Mouse (Mus musculus) neural tube, embryonic 13.5 days (tissue): ENCODE data around the gene Slc35a2. TPM values are rescaled to one million over a fixed set of nuclear protein-coding genes. Genes with fewer than 3 reads are reported as not detected.
"Not testable (repeated sequence)": the region's sequence is repeated elsewhere in the genome, so short reads cannot be mapped to it uniquely, and the experiment has no call there.

Experiments
- ATAC-seq: fragments of 200-750 bp; cut with Nextera tagmentation; 2 replicates; pipeline ENCODE4 v1.8.0; 2017; ENCODE audit warnings: low read depth, mild to moderate bottlenecking, moderate TSS enrichment, moderate library complexity
- H3K27ac ChIP-seq: fragments of 300-500 bp; sonication (generic); replicated peaks from 2 replicates; pipeline ENCODE4 v1.5.1; 2015; ENCODE audit warnings: moderate library complexity, mild to moderate bottlenecking, inconsistent platforms
- H3K27me3 ChIP-seq: fragments of 300-500 bp; sonication (generic); 2 replicates; pipeline ENCODE4 v1.6.1; 2015; ENCODE audit warnings: mild to moderate bottlenecking, inconsistent platforms
- H3K36me3 ChIP-seq: fragments of 300-500 bp; sonication (generic); 2 replicates; pipeline ENCODE4 v1.6.1; 2015; ENCODE audit warnings: mild to moderate bottlenecking, inconsistent platforms
- H3K4me1 ChIP-seq: fragments of 300-500 bp; sonication (generic); replicated peaks from 2 replicates; pipeline ENCODE4 v1.6.1; 2015; ENCODE audit warnings: inconsistent platforms
- H3K4me2 ChIP-seq: fragments of 300-500 bp; sonication (generic); 2 replicates; pipeline ENCODE4 v1.6.1; 2015; ENCODE audit warnings: inconsistent platforms, mild to moderate bottlenecking, moderate library complexity
- H3K4me3 ChIP-seq: fragments of 300-500 bp; sonication (generic); 2 replicates; pipeline ENCODE4 v1.5.1; 2015; ENCODE audit warnings: mild to moderate bottlenecking, inconsistent platforms
- H3K9ac ChIP-seq: fragments of 300-500 bp; sonication (generic); 2 replicates; pipeline ENCODE4 v1.6.1; 2015; ENCODE audit warnings: moderate library complexity, mild to moderate bottlenecking, inconsistent platforms
- H3K9me3 ChIP-seq: fragments of 300-500 bp; sonication (generic); 2 replicates; pipeline ENCODE4 v1.6.1; 2016; ENCODE audit warnings: inconsistent platforms
- WGBS: fragments of 180-500 bp; shearing (Covaris S2); methylation state at CpG from one replicate; pipeline ENCODE4 v1.1.7; 2015; 5-methylcytosine and 5-hydroxymethylcytosine counted together
- polyA plus RNA-seq: library from polyadenylated mRNA; unstranded; fragments of >200 nt; fragmentation: Nextera tagmentation; extraction: Ambion mirVana; gene quantifications from 2 replicates; pipeline ENCODE4 v1.2.1, GENCODE M21; 2015

Gene Slc35a2
- polyA plus RNA-seq, 1 experiment from 2014 or later: 42.3 TPM

GRCm38 (mm10) chrX:7865786-7866185 is 18.0 kb upstream of the Slc35a2 start:
- H3K4me1 ChIP-seq: no peaks in the 10 kb centered on the region
- H3K27me3 ChIP-seq: no peaks in the 10 kb centered on the region
- H3K27ac ChIP-seq: no peak overlapping the region
- ATAC-seq: no peak
- no peak overlapping the region for H3K9ac ChIP-seq
- H3K4me2 ChIP-seq: no peak overlapping the region
- no peak overlapping the region for H3K4me3 ChIP-seq
- WGBS: 76% methylated on average over 2 of the region's 2 CpGs
- H3K9me3 ChIP-seq: no peaks in the 10 kb centered on the region
- H3K36me3 ChIP-seq: peaks cover 13% of the 10 kb centered on the region; the same call in 1 of the 2 replicates

DNA sequence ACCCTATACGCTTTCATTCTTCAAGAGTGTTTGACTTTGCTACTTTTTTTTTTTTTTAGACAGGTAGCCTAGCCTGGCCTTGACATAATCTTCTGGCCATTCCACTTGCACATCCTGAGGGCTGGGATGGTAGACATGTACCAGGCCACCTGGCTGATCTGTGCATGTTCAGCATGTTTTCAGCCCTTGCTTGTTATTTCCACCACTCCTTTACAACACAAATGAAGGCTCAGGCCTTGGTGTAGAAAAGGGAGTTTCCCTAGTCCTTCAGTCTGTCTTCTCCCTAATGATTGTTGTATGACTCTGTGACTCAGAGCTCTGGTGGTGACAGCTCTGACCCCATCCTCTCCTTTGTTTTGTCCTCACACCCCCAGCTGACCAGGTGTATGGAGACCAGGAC is 16.7 kb upstream of the Slc35a2 start:
- WGBS: 100% methylated on average over 1 of the region's 1 CpGs
- ATAC-seq: no peak
- no peak overlapping the region for H3K27ac ChIP-seq
- H3K4me1 ChIP-seq: no peaks in the 10 kb centered on the region
- no peaks in the 10 kb centered on the region for H3K9me3 ChIP-seq
- H3K4me2 ChIP-seq: no peak overlapping the region
- H3K36me3 ChIP-seq: peaks cover 18% of the 10 kb centered on the region
- no peak overlapping the region for H3K4me3 ChIP-seq
- H3K9ac ChIP-seq: no peak overlapping the region
- H3K27me3 ChIP-seq: no peaks in the 10 kb centered on the region

DNA sequence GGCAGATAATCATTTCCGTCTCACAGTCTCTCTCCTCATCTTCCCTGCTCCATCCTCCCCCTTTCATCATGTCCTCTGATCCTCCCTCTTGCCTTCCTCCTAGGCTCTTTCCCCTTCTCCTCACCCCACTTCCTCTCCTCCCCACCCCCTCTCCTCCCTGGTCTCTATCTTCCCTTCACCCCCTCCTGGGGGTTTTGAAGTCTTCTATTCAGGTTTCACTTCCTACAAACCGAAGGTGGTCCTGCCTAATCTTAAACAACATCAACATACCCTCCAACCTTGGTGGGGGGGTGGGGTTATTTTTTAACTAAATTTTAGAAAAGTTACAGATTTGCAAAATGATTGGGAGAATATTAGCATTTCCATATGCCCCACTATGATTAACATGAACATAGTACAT is 15.3 kb upstream of the Slc35a2 start:
- Histone ChIP-seq H3K9me3 (no peaks in the 10 kb centered on the region), H3K27me3 (no peaks in the 10 kb centered on the region), H3K9ac (no peak overlapping the region), H3K4me3 (no peak overlapping the region), H3K36me3 (peaks cover 29% of the 10 kb centered on the region), H3K4me1 (no peaks in the 10 kb centered on the region), H3K4me2 (no peak overlapping the region), H3K27ac (no peak overlapping the region)
- ATAC-seq: no peak
- 58% methylated on average over 2 of the region's 2 CpGs for WGBS

DNA sequence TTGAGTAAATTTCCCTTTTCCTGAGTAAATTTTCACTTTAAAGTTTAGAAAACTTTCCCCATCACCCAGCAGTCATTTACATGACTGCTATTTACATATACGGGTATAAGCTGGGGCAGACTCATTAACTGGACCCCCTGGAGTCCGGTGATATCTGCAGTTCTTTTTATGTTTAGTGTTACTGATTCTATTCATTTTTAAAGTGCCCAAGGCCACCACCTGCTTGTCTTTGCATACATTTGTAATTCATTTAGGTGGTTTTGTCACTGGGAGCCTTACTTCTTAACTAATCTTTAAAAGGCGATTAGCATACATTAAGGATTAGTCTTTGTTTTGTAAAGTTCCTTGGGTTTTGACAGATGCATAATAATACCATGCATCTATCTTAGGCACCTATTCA is 14.0 kb upstream of the Slc35a2 start:
- Histone ChIP-seq H3K36me3 (peaks cover 39% of the 10 kb centered on the region), H3K9ac (no peak overlapping the region), H3K27ac (no peak overlapping the region), H3K9me3 (no peaks in the 10 kb centered on the region), H3K4me3 (no peak overlapping the region), H3K27me3 (no peaks in the 10 kb centered on the region), H3K4me1 (no peaks in the 10 kb centered on the region), H3K4me2 (no peak overlapping the region)
- ATAC-seq: no peak
- WGBS: 30% methylated on average over 3 of the region's 3 CpGs

DNA sequence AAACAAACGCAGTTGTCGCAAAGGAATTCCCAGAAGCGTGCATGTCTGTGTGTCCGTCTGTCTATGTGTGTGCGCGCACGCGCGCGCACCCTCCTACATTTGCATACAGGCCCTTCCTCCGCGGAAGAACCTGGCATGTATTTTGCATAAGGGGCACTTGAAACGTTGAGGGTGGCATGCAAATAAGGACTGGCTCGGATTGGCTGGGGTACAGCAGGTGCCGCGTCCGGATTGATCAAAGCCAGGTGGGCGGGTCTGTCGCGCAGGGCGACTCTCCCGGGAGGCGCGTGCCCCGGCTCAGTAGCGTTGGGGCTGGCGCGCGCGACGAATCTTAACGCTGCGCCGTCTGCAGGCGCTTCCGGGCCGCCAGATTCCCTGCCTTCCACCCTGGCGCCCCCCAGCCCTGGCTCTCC is 5.8 kb upstream of the Slc35a2 start, which contains the start of gene Pim2:
Gene Pim2 (plus strand): TSS at position 256 of the 413 bp plus-strand sequence.
- no peaks in the 10 kb centered on the region for H3K27me3 ChIP-seq
- 18% methylated on average over 37 of the region's 38 CpGs for WGBS

GRCm38 (mm10) chrX:7878495-7878894 is 5.3 kb upstream of the Slc35a2 start:
- Histone ChIP-seq H3K4me3 (peak overlapping the region; percentile 53), H3K36me3 (peaks cover 10% of the 10 kb centered on the region), H3K9ac (peak overlapping the region; percentile 74), H3K9me3 (no peaks in the 10 kb centered on the region), H3K4me1 (peaks cover 22% of the 10 kb centered on the region), H3K27ac (peak overlapping the region; percentile 62), H3K4me2 (peak overlapping the region; percentile 82), H3K27me3 (no peaks in the 10 kb centered on the region)
- ATAC-seq: peak; percentile 59
- 23% methylated on average over 18 of the region's 21 CpGs for WGBS

More for the DNA sequence above, 5.8 kb upstream of the Slc35a2 start, which contains the start of gene Pim2:
- peak; percentile 94 for ATAC-seq
- Histone ChIP-seq H3K36me3 (peaks cover 15% of the 10 kb centered on the region), H3K9ac (peak within 1 kb of the TSS; percentile 74), H3K4me1 (peaks cover 22% of the 10 kb centered on the region), H3K4me3 (peak within 1 kb of the TSS; percentile 53), H3K27ac (peak within 1 kb of the TSS; percentile 68), H3K4me2 (peak within 1 kb of the TSS; percentile 82), H3K9me3 (no peaks in the 10 kb centered on the region)

DNA sequence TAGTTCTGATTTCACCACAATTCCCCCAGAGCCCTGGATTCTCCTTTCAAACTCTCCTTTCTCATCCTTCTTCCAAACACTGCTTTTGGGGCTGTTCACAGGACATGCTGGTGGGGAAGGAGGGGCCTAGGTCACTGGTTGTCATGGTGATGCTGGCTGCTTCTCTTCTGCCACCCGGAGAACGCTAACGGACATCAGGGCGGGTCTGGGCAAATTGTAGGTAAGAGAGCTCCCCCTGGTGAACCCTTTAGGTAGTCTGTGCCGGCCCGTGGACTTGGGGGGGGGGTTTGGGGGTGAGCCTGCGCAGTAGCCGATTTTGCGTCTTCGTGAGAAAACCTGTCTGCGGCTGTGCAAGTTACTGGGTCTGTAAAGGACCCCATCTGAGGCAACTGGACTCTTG is 4.0 kb upstream of the Slc35a2 start:
- Histone ChIP-seq H3K9ac (0 out of 2 replicates have a peak overlapping the region, but pooled peaks have one; percentile 31), H3K27me3 (no peaks in the 10 kb centered on the region), H3K36me3 (no peaks in the 10 kb centered on the region), H3K4me1 (peaks cover 24% of the 10 kb centered on the region), H3K27ac (no peak overlapping the region), H3K4me2 (peak overlapping the region; percentile 82), H3K9me3 (no peaks in the 10 kb centered on the region), H3K4me3 (peak overlapping the region; percentile 53)
- ATAC-seq: peak; percentile 21; the same call in 1 of the 2 replicates
- 10% methylated on average over 11 of the region's 11 CpGs for WGBS

GRCm38 (mm10) chrX:7898211-7898610 is 14.4 kb downstream of the Slc35a2 start:
- peaks cover 16% of the 10 kb centered on the region for H3K4me1 ChIP-seq
- H3K4me2 ChIP-seq: peak overlapping the region; percentile 60
- ATAC-seq: no peak
- H3K9me3 ChIP-seq: no peaks in the 10 kb centered on the region
- H3K27me3 ChIP-seq: no peaks in the 10 kb centered on the region
- peak overlapping the region; percentile 52 for H3K4me3 ChIP-seq
- peak overlapping the region; percentile 89; the same call in 1 of the 2 replicates for H3K27ac ChIP-seq
- peak overlapping the region; percentile 67 for H3K9ac ChIP-seq
- WGBS: 34% methylated on average over 13 of the region's 13 CpGs
- H3K36me3 ChIP-seq: peaks cover 27% of the 10 kb centered on the region

GRCm38 (mm10) chrX:7898880-7899874 is 15.3 kb downstream of the Slc35a2 start, which contains the start of the genes Pqbp1 and Timm17b:
Gene Pqbp1, minus strand, starts transcription at chrX:7899269.
Gene Timm17b, plus strand, starts transcription at chrX:7899357.
- Histone ChIP-seq H3K27ac (peak within 1 kb of the TSS; percentile 89), H3K4me3 (peak within 1 kb of the TSS; percentile 52), H3K36me3 (peaks cover 19% of the 10 kb centered on the region), H3K9ac (peak within 1 kb of the TSS; percentile 73), H3K27me3 (no peaks in the 10 kb centered on the region), H3K4me2 (peak within 1 kb of the TSS; percentile 60), H3K9me3 (no peaks in the 10 kb centered on the region), H3K4me1 (peaks cover 16% of the 10 kb centered on the region)
- 21% methylated on average over 62 of the region's 62 CpGs for WGBS
- peak; percentile 99 for ATAC-seq

GRCm38 (mm10) chrX:7904441-7904840 is 20.6 kb downstream of the Slc35a2 start:
- no peak overlapping the region for H3K4me3 ChIP-seq

GRCm38 (mm10) chrX:7907735-7908134 is 23.9 kb downstream of the Slc35a2 start, which contains the start of gene Gm10491:
Gene Gm10491, minus strand, starts transcription at chrX:7907835.
- ATAC-seq: no peak
- H3K4me1 ChIP-seq: no peaks in the 10 kb centered on the region
- peaks cover 18% of the 10 kb centered on the region for H3K36me3 ChIP-seq
- H3K27me3 ChIP-seq: no peaks in the 10 kb centered on the region
- no peak within 1 kb of the TSS for H3K27ac ChIP-seq
- H3K4me3 ChIP-seq: no peak within 1 kb of the TSS
- no peak within 1 kb of the TSS for H3K4me2 ChIP-seq
- 89% methylated on average over 5 of the region's 5 CpGs for WGBS
- H3K9ac ChIP-seq: no peak within 1 kb of the TSS
- no peaks in the 10 kb centered on the region for H3K9me3 ChIP-seq

More at GRCm38 (mm10) chrX:7904441-7904840, 20.6 kb downstream of the Slc35a2 start:
- WGBS: 97% methylated on average over 5 of the region's 5 CpGs
- H3K27ac ChIP-seq: no peak overlapping the region
- H3K4me2 ChIP-seq: no peak overlapping the region
- no peaks in the 10 kb centered on the region for H3K9me3 ChIP-seq
- no peak for ATAC-seq
- peaks cover 18% of the 10 kb centered on the region for H3K36me3 ChIP-seq
- no peak overlapping the region for H3K9ac ChIP-seq
- H3K27me3 ChIP-seq: no peaks in the 10 kb centered on the region
- H3K4me1 ChIP-seq: peaks cover 7% of the 10 kb centered on the region; the same call in 1 of the 2 replicates

DNA sequence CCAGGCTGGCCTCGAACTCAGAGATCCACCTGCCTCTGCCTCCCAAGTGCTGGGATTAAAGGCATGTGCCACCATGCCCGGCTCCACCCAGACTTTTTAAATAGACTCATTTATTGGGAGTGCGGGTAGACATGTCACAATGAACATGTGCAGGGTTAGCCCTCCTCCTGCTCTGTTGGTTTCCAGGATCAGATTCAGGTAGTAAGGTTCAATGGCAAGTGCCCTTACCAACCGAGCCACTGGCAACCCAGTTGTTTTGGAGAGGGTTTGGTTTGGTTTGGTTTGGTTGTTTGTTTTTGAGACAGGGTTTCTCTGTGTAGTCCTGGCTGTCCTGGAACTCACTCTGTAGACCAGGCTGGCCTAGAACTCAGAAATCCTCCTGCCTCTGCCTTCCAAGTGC is 25.4 kb downstream of the Slc35a2 start, which contains the start of gene Gm10490:
Gene Gm10490 (plus strand): TSS at position 301 of the 400 bp plus-strand sequence.
- not testable (repeated sequence) for H3K9ac ChIP-seq, H3K27ac ChIP-seq, H3K4me3 ChIP-seq, H3K9me3 ChIP-seq, H3K4me1 ChIP-seq, H3K27me3 ChIP-seq, H3K4me2 ChIP-seq, ATAC-seq
- peaks cover 18% of the 10 kb centered on the region for H3K36me3 ChIP-seq
- WGBS: 90% methylated on average over 4 of the region's 4 CpGs
